Mouse (Mus musculus) liver, embryonic 13.5 days (tissue): ENCODE measurements around the gene Eda. TPM values are rescaled to one million over a fixed set of nuclear protein-coding genes. Genes with fewer than 3 reads are reported as not detected.
"Not testable (repeated sequence)": the region's sequence is repeated elsewhere in the genome, so short reads cannot be mapped to it uniquely, and the experiment has no call there.

ENCODE experiments used
- ATAC-seq: fragments of 200-750 bp; cut with Nextera tagmentation; 2 replicates; pipeline ENCODE4 v1.8.0; 2017; ENCODE audit warnings: low read depth, mild to moderate bottlenecking, moderate number of reproducible peaks, moderate library complexity
- DNase-seq: peaks from one replicate; pipeline ENCODE4 v3.0.0; 2022
- H3K27ac ChIP-seq: fragments of 300-500 bp; sonication (generic); 2 replicates; pipeline ENCODE4 v1.5.1; 2015; ENCODE audit warnings: moderate library complexity, mild to moderate bottlenecking, inconsistent platforms
- H3K27me3 ChIP-seq: fragments of 300-500 bp; sonication (generic); 2 replicates; pipeline ENCODE4 v1.6.1; 2015; ENCODE audit warnings: mild to moderate bottlenecking, inconsistent platforms
- H3K36me3 ChIP-seq: fragments of 300-500 bp; sonication (generic); 2 replicates; pipeline ENCODE4 v1.6.1; 2015; ENCODE audit warnings: mild to moderate bottlenecking, inconsistent platforms
- H3K4me1 ChIP-seq: fragments of 300-500 bp; sonication (generic); replicated peaks from 2 replicates; pipeline ENCODE4 v1.6.1; 2015; ENCODE audit warnings: inconsistent platforms
- H3K4me2 ChIP-seq: fragments of 300-500 bp; sonication (generic); 2 replicates; pipeline ENCODE4 v1.6.1; 2015; ENCODE audit warnings: inconsistent platforms, mild to moderate bottlenecking, moderate library complexity
- H3K4me3 ChIP-seq: fragments of 300-500 bp; sonication (generic); replicated peaks from 2 replicates; pipeline ENCODE4 v1.5.1; 2015; ENCODE audit warnings: mild to moderate bottlenecking, inconsistent platforms
- H3K9ac ChIP-seq: fragments of 300-500 bp; sonication (generic); 2 replicates; pipeline ENCODE4 v1.6.1; 2015; ENCODE audit warnings: mild to moderate bottlenecking, inconsistent platforms
- H3K9me3 ChIP-seq: fragments of 300-500 bp; sonication (generic); replicated peaks from 2 replicates; pipeline ENCODE4 v1.6.1; 2016; ENCODE audit warnings: inconsistent platforms
- WGBS: fragments of 180-500 bp; shearing (Covaris S2); methylation state at CpG from one replicate; pipeline ENCODE4 v1.1.7; 2015; ENCODE audit not compliant: insufficient replicate concordance; 5-methylcytosine and 5-hydroxymethylcytosine counted together
- microRNA counts: library from miRNA; unstranded; fragments of <30 nt; microRNA quantifications from one replicate; lab custom pipeline; 2016
- microRNA-seq: library from miRNA; unstranded; fragments of <30 nt; microRNA quantifications from one replicate; pipeline ENCODE4, GENCODE M21; 2016
- polyA plus RNA-seq: library from polyadenylated mRNA; unstranded; fragments of >200 nt; fragmentation: Nextera tagmentation; extraction: Ambion mirVana; gene quantifications from 2 replicates; pipeline ENCODE4 v1.2.1, GENCODE M21; 2015

Gene Eda
- polyA plus RNA-seq, 1 experiment from 2014 or later: 0.40 TPM

DNA sequence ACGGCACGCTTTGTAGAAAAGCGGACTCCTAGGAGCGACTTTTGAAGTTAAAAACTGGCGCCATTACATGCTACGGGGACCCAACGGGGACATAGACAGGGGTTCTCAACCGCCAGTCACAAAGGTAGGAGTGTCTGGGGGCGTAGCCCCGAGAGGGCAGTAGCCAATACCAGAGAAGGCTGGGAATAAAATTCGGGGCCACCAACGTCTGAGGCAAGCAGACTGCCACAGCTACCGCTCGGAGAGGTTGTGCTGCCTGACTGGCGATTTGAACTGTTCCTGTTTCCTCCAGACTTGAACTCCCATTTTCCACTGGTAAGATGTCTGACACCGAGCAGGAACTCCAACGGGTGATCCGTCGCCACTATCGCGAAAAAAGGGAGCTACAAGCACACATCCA, 453.3 kb downstream of the Eda start, which contains the start of gene Otud6a:
TSS of gene Otud6a (plus strand) at position 321 of the 400 bp plus-strand sequence.
- Histone ChIP-seq H3K27me3 (no peaks in the 10 kb centered on the region; the same call in 1 of the 2 replicates), H3K9me3 (no peaks in the 10 kb centered on the region), H3K4me3 (no peak within 1 kb of the TSS), H3K9ac (no peak within 1 kb of the TSS), H3K4me2 (no peak within 1 kb of the TSS), H3K27ac (no peak within 1 kb of the TSS), H3K4me1 (no peaks in the 10 kb centered on the region), H3K36me3 (no peaks in the 10 kb centered on the region)
- WGBS: 72% methylated on average over 21 of the region's 21 CpGs
- DNase-seq (no peak), ATAC-seq (no peak)

- Histone ChIP-seq H3K4me1 (no peaks in the 10 kb centered on the region), H3K4me3 (no peak overlapping the region), H3K27ac (no peak overlapping the region), H3K36me3 (no peaks in the 10 kb centered on the region), H3K9ac (no peak overlapping the region), H3K9me3 (no peaks in the 10 kb centered on the region), H3K27me3 (no peaks in the 10 kb centered on the region; the same call in 1 of the 2 replicates), H3K4me2 (no peak overlapping the region)
- ATAC-seq (no peak), DNase-seq (no peak)
- 60% methylated on average over 3 of the region's 3 CpGs for WGBS
Measured at GRCm38 (mm10) chrX:100432311-100432710, 456.9 kb downstream of the Eda start.

DNA sequence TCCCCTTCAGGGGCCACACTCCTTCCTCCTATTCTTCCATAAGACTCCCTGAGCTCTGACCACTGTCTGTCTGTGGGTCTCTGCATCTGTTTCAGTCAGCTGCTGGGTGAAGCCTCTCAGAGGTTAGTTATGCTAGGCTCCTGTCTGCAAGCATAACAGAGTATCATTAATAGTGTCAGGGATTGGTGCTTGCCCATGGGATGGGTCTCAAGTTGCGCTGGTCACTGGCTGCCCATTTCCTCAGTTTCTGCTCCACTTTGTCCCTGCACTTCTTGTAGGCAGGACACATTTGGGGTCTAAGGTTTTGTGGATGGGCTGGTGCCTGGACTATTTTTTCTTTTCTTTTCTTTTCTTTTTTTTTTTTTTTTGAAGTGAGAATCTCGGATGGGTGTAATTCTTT, 467.2 kb downstream of the Eda start, which contains the start of gene Awat2:
TSS of gene Awat2 (minus strand) at position 101 of the 400 bp plus-strand sequence.
- not testable (repeated sequence) for H3K4me2 ChIP-seq, H3K27me3 ChIP-seq, ATAC-seq, H3K4me1 ChIP-seq, DNase-seq, H3K36me3 ChIP-seq, H3K27ac ChIP-seq, H3K9me3 ChIP-seq, H3K9ac ChIP-seq, H3K4me3 ChIP-seq
- 74% methylated on average over 2 of the region's 2 CpGs for WGBS

- H3K4me2 ChIP-seq: no peak overlapping the region
- no peak for ATAC-seq
- no peak overlapping the region for H3K4me3 ChIP-seq
- H3K9ac ChIP-seq: no peak overlapping the region
- no peaks in the 10 kb centered on the region for H3K4me1 ChIP-seq
- no peaks in the 10 kb centered on the region for H3K36me3 ChIP-seq
- no peaks in the 10 kb centered on the region for H3K9me3 ChIP-seq
- H3K27me3 ChIP-seq: no peaks in the 10 kb centered on the region
- 80% methylated on average over 7 of the region's 7 CpGs for WGBS
- H3K27ac ChIP-seq: no peak overlapping the region
- no peak for DNase-seq
Measured at GRCm38 (mm10) chrX:100443532-100443931, 468.1 kb downstream of the Eda start.

MicroRNA genes within 50 kb of the gene (microRNA counts, 519-probe panel; counts per million panel counts)
- 2,400 counts per million, percentile 9 among the panel's probes with 10 or more counts for microRNA mmu-miR-676 (lab: Ali Mortazavi, UCI)

Small RNA genes lying within 50 kb of the gene (microRNA-seq; reads per million reads assigned to microRNA genes)
- gene Mir676: 591 reads per million, percentile 71 among the genes with 10 or more reads in this experiment

Other genes starting within 250 kb of the Eda start
- not detected in 2 replicates for gene Tmem28, start 154.6 kb upstream of the Eda start, polyA plus RNA-seq